Mouse (Mus musculus): Measurements from ENCODE around the gene Ssh1.

DNA sequence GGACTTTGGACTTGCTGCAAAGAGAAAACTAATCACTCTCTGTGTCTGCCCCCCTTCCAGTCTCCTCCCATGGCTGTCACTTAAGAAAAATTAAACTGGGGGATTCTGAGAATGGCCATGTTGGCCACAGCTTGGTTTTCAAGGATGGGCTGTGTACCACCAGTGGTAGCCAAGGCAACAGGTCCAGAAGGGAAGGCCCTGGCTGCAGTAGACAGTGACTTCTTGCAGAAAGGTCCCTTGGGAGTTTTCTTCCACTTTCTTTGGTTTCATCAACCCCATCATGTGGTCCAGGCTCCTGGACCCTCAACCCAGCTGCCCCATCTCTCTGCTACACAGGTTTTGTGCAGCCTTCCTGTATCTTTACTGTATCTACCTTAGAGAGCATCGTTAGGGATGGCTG lies 47.2 kb upstream of the Ssh1 start:
- no peak for TF ChIP-seq CTCF (IDR thresholded peaks at IDR 0.05; ENCODE audit: extremely low read depth, insufficient read depth, insufficient read length, insufficient replicate concordance)
- no peak for TF ChIP-seq POLR2A (IDR thresholded peaks at IDR 0.05; ENCODE audit: low read depth, low read length)

All from spleen, adult 2 months (tissue).